Mouse (Mus musculus) liver, adult (tissue): ENCODE data around the gene Mbd3.

Source experiments
- GATA4 ChIP-seq: IDR thresholded peaks from 2 replicates; pipeline ENCODE4 v1.6.1; 2014; ENCODE audit warnings: mild to moderate bottlenecking, low read length; ENCODE audit not compliant: insufficient replicate concordance

Gene Mbd3

DNA sequence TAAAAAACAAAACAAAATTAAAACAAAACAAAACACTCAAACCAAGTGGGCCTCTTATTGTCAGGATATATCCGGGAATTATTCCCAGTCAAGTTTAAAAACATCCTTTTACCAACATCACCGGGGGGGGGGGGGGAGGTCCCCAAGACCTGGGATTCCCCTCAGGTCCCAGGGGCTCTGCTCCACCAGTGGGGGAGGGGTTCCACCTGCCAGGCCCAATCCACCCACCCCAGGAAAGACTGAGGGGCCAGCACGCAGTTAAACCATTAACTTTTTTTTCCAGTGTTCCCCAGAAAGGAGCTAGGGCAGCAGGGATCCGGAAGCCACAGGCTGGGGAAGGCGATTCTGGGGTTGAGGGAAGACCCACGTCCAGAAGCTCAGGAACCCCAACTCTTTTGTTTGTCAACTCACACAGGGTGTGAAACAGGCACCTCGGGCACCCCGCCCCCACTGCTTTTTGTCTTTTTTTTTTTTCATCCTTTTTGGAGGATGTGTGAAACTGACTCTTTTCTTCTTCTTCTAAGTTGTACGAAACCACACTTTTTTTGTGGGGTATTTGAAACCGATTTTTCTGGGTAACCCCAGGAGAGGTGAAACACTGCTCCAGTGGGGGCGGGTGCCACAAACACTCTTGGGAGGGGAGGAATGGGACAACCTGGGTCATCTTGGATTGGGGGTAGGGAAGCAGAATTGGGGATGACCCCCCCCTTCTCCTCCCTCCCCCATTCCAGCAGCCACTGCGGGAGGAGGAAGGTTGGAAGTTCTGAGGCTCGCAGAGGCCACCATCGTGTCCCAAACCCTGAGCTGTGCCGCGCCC is 32.4 kb upstream of the Mbd3 start:
- no peak for TF ChIP-seq GATA4

DNA sequence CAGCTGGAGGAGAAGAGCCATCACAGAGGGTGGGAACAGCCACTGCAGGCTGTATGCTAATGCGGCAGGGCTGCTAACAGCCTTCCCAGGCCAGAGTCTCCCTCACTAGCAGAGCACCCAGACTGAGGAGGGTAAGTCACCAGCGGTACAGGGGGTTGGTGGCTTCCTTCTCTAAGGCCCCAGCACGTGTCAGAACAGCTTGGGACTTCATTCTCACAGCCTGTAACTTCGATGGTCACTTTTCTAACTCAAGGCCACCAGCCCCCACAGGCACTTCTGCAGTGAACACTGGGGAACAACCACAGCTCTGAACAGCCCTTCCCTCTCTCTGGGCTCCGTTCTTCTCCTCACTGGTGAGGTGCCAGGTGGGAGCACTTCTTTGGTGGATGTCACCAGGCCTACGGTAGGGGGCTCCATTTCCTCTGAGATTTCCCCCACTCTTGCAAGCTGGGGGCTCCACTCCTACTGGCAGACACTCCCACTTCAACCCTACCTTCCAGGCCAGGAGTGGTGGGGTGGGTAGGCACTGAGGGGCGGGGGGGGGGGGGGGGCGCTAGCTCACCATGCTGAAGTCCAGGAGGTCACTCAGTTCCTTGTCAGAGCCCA is 31.1 kb upstream of the Mbd3 start:
- TF ChIP-seq GATA4, result no peak

DNA sequence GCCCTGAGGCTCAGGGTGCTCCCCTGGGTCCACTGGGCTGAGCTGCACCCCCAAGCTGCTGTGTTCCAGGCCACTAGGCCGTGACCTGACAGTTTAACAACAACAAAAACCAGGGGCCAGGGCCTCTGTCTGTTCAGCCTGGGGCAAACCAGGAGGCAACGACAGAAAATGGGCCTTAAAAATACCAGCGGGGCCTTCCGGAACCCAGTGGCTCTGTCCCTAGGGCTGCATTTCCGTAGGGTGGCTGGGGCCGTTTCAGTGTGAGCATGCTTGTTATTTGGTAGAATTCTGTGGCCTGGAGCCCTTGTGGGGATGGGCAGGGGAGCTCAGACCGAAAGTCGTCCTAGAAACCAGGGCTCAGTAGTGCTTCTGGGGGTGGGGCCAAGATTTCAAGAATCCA is 30.4 kb upstream of the Mbd3 start:
- no peak for TF ChIP-seq GATA4

DNA sequence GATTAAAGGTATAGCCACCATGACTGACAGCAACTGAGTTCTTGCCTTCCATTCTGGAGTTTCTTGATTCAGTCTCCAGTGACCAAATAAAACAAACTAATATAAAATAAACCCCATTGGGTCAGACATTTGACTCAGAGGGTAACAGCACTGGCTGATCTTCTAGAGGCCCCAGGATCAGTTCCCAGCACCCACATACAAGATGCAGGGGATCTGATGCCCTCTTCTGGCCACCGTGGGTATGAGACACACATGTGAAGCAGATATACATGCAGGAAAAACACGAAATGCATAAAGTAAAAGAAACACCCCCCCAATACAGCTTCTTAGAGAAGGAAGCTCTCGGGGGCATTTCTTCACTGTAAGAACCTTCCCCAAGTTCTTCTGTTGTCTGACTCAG is 25.7 kb upstream of the Mbd3 start:
- TF ChIP-seq GATA4, result no peak

DNA sequence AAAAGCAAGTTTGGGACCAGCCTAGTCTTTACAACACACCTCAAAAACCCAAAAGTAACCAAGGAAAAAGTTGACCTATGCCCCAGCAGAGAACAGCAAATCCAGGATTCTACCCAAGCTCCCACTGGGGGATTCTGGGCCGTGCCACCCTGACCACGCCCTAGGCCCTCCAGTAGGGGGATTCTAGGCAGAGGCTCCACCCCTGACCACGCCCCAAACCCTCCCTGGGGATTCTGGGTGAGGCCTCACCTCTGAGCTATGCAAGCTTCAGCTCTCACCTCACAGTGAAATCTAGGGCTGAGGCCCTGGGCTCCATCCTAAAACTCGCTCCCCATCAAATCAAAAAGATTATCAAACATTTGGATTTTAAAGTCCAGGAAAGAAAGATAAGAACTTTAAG is 24.2 kb upstream of the Mbd3 start:
- TF ChIP-seq GATA4, result no peak

DNA sequence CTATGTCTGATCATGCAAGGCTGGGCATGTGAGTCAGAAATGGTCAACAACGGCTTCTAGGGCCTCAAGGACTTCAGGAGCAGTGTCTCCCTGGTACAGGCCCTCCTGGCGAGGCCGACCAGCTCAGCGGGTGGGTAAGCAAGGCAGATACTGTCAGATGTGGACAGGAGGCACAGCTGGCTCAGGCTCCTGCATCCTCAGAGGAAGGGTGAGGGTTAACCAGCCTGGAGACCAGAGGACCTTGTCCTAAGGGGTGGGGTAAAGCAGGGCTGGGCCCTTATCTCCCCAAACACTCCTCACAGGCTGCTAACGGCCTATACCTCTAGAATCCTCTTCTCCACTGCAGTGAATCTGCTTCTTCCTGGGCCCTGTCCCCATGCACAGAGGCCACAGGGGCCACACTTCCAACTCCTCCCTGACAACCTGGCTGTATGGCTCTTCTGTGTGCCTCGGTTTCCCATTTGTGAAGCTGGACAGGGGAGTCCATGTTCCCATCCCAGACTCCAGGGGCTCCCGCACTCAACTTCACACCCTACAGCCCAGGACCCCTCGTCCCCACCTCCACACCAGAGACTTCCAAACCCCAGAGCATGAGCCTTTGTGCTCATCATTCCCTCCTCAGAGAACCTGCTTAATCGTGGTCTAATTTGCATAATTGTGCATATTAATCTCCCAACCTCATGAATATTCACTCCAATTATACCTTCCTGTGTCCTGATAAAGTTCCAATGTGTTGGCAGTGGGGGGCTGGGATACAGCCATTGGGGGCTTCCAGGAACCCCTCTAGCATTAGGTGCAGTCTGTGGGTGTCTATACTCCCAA is 22.5 kb upstream of the Mbd3 start:
- no peak for TF ChIP-seq GATA4

DNA sequence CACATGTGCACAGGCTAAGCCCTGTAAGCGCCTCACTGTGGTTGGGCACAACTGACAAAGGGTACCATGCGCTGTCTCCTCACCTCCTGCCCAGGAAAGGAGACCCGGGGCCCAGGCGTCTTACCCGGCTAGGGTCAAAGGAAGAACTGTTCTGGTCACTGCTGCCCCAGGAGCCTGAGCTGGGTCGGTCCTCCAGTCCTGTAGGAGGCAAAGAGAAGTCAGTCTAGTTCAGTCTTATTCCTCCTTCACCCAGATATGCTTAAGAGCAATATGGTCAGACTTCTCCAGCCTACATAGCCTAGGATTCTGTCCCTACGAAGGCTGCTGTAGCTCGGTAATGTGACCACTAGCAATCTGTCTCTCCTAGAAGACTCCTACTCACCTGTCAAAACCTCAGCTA is 21.9 kb upstream of the Mbd3 start:
- TF ChIP-seq GATA4, result no peak

DNA sequence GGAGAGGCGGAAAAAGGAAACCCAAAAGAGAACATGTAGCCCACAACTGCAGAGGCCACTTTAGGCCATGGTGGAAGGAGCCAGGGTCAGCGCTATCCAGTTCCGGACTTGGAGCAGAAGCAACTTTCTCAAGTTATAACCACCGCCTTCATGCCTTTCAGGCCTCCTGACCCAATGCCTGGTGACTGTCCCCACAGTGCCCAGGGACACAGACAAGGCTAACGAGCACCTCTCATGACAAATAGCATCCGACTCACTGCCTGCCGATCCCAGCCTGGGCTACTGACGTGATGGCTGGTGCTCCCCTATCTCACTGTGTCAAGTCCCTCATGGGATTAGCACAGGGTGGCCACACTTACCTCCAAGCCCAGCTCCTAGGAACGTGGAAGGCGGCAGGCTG is 21.4 kb upstream of the Mbd3 start:
- TF ChIP-seq GATA4, result no peak

DNA sequence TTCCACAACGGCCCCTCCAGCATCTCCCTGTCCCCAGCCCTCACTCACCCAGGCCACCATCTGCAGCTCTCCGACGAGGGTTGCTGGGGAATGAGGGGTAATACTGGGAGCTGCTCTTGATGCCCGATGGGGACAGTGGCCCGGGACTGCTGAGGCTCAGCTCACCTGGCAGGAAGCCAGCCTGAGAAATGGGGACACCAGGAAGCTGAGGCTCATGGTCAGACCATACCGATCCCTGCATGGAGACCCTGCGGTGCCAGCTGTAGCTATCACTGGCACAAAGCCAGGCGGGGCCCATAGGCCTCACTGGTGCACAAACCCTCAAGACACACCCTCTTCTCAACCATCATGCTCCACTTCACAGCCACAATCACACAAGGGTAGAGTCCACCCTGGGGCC is 20.1 kb upstream of the Mbd3 start:
- TF ChIP-seq GATA4, result no peak

DNA sequence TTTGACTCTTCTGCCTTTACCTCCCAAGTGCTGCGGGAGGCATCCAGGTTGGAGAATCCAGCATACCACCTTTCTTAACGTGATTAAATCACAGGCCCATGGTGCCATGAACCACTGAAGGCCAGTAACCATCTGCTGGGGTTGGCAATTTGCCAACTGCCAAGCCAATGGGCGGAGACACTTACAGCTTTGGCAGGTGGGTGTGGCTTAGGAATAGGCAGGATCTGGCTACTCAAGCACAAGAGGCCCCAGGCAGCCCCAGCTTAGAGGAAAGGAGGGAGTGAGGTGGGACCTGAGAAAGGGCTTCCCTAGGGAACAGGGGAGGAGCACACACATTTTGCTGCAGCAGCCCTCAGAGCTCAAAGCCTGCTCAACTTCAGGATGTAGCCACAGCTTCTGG is 19.0 kb upstream of the Mbd3 start:
- no peak for TF ChIP-seq GATA4

DNA sequence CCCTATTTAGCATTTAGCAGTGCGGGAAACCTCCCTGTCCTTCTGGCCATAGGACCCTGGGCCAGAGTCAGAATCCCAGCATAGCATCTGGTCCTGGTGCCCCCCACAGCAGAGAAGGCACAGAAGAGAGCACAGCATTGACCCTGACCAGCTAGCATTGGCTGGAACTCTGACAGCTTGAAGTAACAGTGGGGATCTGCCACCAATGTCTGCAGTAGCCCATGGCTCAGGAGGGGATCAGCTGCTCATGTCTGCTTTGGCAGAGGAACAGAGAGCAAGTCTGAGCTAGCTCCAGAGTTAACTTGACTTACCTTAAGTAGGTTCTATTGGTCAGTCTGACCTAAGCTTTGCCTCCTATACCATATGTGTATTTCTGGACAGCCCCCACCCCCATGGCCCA is 18.5 kb upstream of the Mbd3 start:
- no peak for TF ChIP-seq GATA4

DNA sequence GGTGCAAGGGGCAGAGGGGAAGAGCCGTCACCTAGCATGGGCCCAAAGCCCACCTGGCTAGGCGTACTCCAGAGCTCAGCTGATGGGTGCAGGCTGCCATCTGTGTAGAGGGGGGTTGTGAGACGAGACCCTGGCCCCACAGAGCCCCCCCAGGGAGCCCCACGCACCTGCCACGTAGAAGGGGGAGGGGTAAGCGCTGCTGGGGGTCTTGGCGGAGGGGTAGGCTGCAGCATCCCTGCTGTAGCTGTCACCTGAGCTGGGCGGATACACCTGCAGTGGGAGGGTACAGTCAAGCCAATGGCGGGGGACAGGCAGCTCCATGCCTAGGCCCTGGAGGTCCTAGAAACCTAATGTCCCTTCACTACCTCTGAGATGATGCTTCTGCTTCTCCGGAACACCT is 18.0 kb upstream of the Mbd3 start:
- TF ChIP-seq GATA4, result no peak

DNA sequence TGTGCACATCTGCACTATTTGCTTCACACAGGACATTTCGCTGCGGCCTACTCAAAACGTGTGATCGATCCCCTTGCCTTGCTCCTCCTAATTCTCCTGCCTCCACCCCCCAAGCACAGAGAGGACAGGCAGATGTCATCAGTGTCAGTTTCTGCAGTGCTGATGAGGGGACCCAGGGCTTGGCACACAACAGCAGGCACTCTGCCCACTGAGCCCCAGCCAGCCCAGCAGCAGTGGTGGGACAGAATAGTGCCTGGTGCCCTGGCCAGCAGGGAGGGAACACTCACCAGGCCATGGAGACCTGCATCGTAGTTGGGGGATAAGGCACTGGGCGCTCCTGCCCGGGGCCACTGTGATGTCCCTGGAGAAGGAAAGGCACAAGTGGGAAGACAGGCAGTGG is 16.2 kb upstream of the Mbd3 start:
- no peak for TF ChIP-seq GATA4

DNA sequence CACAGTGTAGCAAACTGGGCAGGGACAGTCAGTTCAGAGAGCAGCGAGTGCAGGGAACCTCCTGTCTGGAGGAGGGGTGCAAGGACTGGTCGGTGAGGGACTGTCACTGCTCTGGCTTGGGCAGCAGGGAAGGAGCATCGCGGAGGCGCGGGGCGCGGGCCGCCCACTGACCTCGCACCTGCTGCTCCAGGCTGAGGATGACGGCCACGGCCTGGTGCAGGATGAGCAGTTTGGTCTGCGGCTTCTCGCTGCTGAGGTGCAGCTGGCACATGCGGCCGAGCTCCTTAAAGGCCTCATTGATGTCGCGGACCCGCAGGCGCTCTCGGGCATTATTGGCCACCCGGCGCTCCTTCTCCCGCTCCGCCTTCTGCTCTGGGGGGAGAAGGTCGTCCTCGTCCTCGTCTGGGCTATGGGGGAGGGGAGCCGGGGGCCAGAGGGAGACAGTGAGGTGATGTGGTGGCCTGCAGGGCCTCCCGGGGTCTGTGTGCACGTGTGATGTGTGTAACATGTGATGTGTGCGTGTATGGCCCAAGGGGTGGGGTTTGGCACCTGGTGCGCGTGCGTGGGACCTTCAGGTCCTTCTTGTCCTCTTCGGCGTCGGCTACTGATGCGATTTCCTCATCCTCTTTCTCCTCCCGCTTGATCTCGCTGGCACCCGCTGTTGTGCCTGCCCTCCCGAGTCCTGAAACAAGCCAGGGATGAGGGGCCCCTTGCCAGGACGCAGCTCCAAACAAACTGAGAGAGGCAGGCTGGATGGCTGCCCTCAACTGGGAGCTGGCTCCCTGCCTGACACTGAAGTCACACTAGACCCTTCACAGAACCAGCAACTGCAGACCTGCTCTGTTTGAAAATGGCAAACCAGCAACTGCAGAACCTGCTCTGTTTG is 13.5 kb upstream of the Mbd3 start:
- no peak for TF ChIP-seq GATA4

DNA sequence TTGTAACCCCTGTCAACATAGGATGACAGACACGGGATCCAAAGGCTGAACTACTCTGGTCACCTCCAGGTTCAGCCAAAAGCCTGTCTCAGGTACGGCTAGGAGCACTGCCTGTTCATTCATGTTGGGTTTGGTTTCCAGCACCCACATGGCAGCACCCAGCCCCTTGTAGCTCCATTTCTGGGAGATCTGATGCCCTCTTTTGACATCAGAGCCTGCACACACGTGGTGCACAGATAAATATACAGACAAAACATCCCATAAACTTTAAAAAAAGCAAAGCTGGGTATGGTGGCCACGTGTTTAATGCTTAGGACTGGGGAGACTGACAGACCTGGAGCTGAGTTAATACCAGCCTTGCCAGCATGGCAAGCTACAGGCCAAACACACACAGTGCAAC is 8.6 kb upstream of the Mbd3 start:
- TF ChIP-seq GATA4, result no peak
